Mouse (Mus musculus) common myeloid progenitor, adult 5-6 weeks (primary cell): ENCODE data around the gene Uqcc3. TPM values are rescaled to one million over a fixed set of nuclear protein-coding genes. Genes with fewer than 3 reads are reported as not detected.

ENCODE experiments used
- total RNA-seq: library from RNA; stranded (forward); fragments of 200-1000, 187-1606 nt; gene quantifications from 2 replicates; pipeline ENCODE4 v1.2.3, GENCODE M21; 2017

Gene Uqcc3
- total RNA-seq, 1 experiment from 2014 or later: 122 TPM

Other genes with a start within 250 kb of the Uqcc3 start
- not detected in 2 replicates for gene Chrm1, start 217.1 kb downstream of the Uqcc3 start, total RNA-seq
- gene Slc3a2, start 157.6 kb downstream of the Uqcc3 start, total RNA-seq: 124 and 150 TPM in 2 replicates
- gene Wdr74, start 145.1 kb downstream of the Uqcc3 start, total RNA-seq: 121 and 149 TPM in 2 replicates
- gene 1700092M07Rik, start 140.2 kb downstream of the Uqcc3 start, total RNA-seq: 1.5 and 5.8 TPM in 2 replicates
- 45.7 and 60.0 TPM in 2 replicates for gene Stx5a, start 139.5 kb downstream of the Uqcc3 start, total RNA-seq
- gene Nxf1, start 123.8 kb downstream of the Uqcc3 start, total RNA-seq: 126 and 129 TPM in 2 replicates
- 36.9 and 48.2 TPM in 2 replicates for gene Tmem223, start 109.9 kb downstream of the Uqcc3 start, total RNA-seq
- gene Tmem179b, start 106.5 kb downstream of the Uqcc3 start, total RNA-seq: 57.4 and 60.0 TPM in 2 replicates
- gene Taf6l, start 94.5 kb downstream of the Uqcc3 start, total RNA-seq: 10.3 and 11.4 TPM in 2 replicates
- gene Polr2g, start 82.3 kb downstream of the Uqcc3 start, total RNA-seq: 52.9 and 62.4 TPM in 2 replicates
- gene Zbtb3, start 78.4 kb downstream of the Uqcc3 start, total RNA-seq: 1.8 and 1.9 TPM in 2 replicates
- gene Ttc9c, start 61.6 kb downstream of the Uqcc3 start, total RNA-seq: 65.7 and 68.2 TPM in 2 replicates
- gene Hnrnpul2, start 60.9 kb downstream of the Uqcc3 start, total RNA-seq: 89.1 and 100 TPM in 2 replicates
- 4.2 TPM in 1 of 2 replicates, not detected in the other for gene AC129217.1, start 51.1 kb downstream of the Uqcc3 start, total RNA-seq
- gene Bscl2, start 43.5 kb downstream of the Uqcc3 start, total RNA-seq: 34.5 and 41.5 TPM in 2 replicates
- not detected in 2 replicates for gene Gng3, start 41.7 kb downstream of the Uqcc3 start, total RNA-seq
- 0.73 TPM in 1 of 2 replicates, not detected in the other for gene Lrrn4cl, start 30.2 kb downstream of the Uqcc3 start, total RNA-seq
- 176 and 210 TPM in 2 replicates for gene Ubxn1, start 9.4 kb downstream of the Uqcc3 start, total RNA-seq
- 7.7 and 35.4 TPM in 2 replicates for gene Lbhd1, start 2.8 kb upstream of the Uqcc3 start, total RNA-seq
- not detected in 2 replicates for gene Gm49403, start 3.0 kb upstream of the Uqcc3 start, total RNA-seq
- 53.0 and 62.6 TPM in 2 replicates for gene 1810009A15Rik, start 7.9 kb upstream of the Uqcc3 start, total RNA-seq
- not detected in 2 replicates for gene Gm49416, start 8.0 kb upstream of the Uqcc3 start, total RNA-seq
- gene Ints5, start 12.1 kb upstream of the Uqcc3 start, total RNA-seq: 10.5 and 18.5 TPM in 2 replicates
- 63.4 and 73.1 TPM in 2 replicates for gene Ganab, start 17.1 kb upstream of the Uqcc3 start, total RNA-seq
- 17.5 and 18.6 TPM in 2 replicates for gene B3gat3, start 39.5 kb upstream of the Uqcc3 start, total RNA-seq
- 2.0 and 3.2 TPM in 2 replicates for gene Rom1, start 48.4 kb upstream of the Uqcc3 start, total RNA-seq
- gene Eml3, start 48.6 kb upstream of the Uqcc3 start, total RNA-seq: 22.9 and 41.2 TPM in 2 replicates
- gene Mta2, start 61.0 kb upstream of the Uqcc3 start, total RNA-seq: 151 and 180 TPM in 2 replicates
- gene Tut1, start 72.9 kb upstream of the Uqcc3 start, total RNA-seq: 19.9 and 25.9 TPM in 2 replicates
- gene Eef1g, start 86.1 kb upstream of the Uqcc3 start, total RNA-seq: 721 and 789 TPM in 2 replicates
- 14.1 and 14.9 TPM in 2 replicates for gene Ahnak, start 108.4 kb upstream of the Uqcc3 start, total RNA-seq
- not detected in 2 replicates for gene Scgb1a1, start 207.0 kb upstream of the Uqcc3 start, total RNA-seq